Mouse (Mus musculus) subcutaneous adipose tissue, adult 2 months (tissue): ENCODE measurements around the gene Mfsd2a. TPM values are rescaled to one million over a fixed set of nuclear protein-coding genes. Genes with fewer than 3 reads are reported as not detected.

ENCODE experiments used
- polyA plus RNA-seq: library from polyadenylated mRNA; depleted of rRNA; stranded (reverse); fragments of >200 nt; gene quantifications from 2 replicates; pipeline ENCODE4 v1.2.3, GENCODE M21; 2012; ENCODE audit warnings: low replicate concordance; rRNA removed

Gene Mfsd2a
- polyA plus RNA-seq: 0.24 and 13.1 TPM in 2 replicates

GRCm38 (mm10) chr4:122961100-122961567 is at the start of gene Mfsd2a:
Gene Mfsd2a (minus strand): TSS chr4:122961188.

GRCm38 (mm10) chr4:122995404-122996220 is 34.6 kb upstream of the Mfsd2a start, which contains the start of gene Mycl:
Gene Mycl (plus strand): TSS chr4:122995652.

Other genes with a start within 250 kb of the Mfsd2a start
- 48.3 and 65.8 TPM in 2 replicates for gene Ppt1, start 124.9 kb downstream of the Mfsd2a start, polyA plus RNA-seq
- 109 and 173 TPM in 2 replicates for gene Cap1, start 75.1 kb downstream of the Mfsd2a start, polyA plus RNA-seq
- 0.79 and 15.9 TPM in 2 replicates for gene Mycl, start 34.5 kb upstream of the Mfsd2a start, polyA plus RNA-seq
- gene Trit1, start 55.4 kb upstream of the Mfsd2a start, polyA plus RNA-seq: 6.6 and 9.0 TPM in 2 replicates
- 1.3 TPM in 1 of 2 replicates, not detected in the other for gene Bmp8b, start 144.0 kb upstream of the Mfsd2a start, polyA plus RNA-seq
- gene Oxct2b, start 155.1 kb upstream of the Mfsd2a start, polyA plus RNA-seq: 0.13 TPM in 1 of 2 replicates, not detected in the other
- 15.8 and 25.3 TPM in 2 replicates for gene Ppie, start 178.8 kb upstream of the Mfsd2a start, polyA plus RNA-seq
- 0.19 and 0.37 TPM in 2 replicates for gene Hpcal4, start 222.0 kb upstream of the Mfsd2a start, polyA plus RNA-seq
- 0.62 and 0.75 TPM in 2 replicates for gene Nt5c1a, start 240.3 kb upstream of the Mfsd2a start, polyA plus RNA-seq